Mouse (Mus musculus): ENCODE measurements around the gene Acat2.

DNA sequence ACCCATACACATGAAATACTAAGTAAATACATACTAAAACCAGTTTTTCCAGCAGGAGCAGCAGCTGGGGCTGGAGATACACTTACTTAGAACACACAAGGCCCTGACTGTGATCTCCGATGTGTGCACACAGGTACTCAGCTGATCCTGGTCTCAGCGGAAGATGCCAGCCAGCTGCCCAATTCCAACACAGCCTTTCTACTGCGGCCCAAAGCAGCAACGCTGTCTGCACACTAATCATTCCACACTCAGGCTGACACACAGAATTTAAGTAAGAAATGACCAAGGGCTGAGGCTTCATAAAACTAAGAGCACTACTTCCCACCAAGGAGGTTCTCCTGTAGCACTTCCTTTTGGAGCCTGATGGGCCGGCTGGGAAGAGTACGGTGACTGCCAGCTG lies 58.3 kb downstream of the Acat2 start:
- TF ChIP-seq FLI1 (IDR thresholded peaks at IDR 0.05; ENCODE audit: low read length) (no peak), GATA1 (IDR thresholded peaks at IDR 0.05; ENCODE audit: borderline replicate concordance, low read length) (no peak)
